Mouse (Mus musculus) midbrain, embryonic 11.5 days (tissue): ENCODE measurements around the gene Erich3. TPM values are rescaled to one million over a fixed set of nuclear protein-coding genes. Genes with fewer than 3 reads are reported as not detected.

Source experiments
- ATAC-seq: fragments of 200-750 bp; cut with Nextera tagmentation; 2 replicates; pipeline ENCODE4 v1.8.0; 2017; ENCODE audit warnings: moderate TSS enrichment, moderate library complexity; ENCODE audit not compliant: low FRiP score
- DNase-seq: peaks from one replicate; pipeline ENCODE4 v3.0.0; 2015; ENCODE audit warnings: low spot score; ENCODE audit errors: missing footprints
- H3K27ac ChIP-seq: fragments of 300-500 bp; sonication (generic); 2 replicates; pipeline ENCODE4 v1.5.1; 2014; ENCODE audit warnings: low read depth, low read length
- H3K27me3 ChIP-seq: fragments of 300-500 bp; sonication (generic); 2 replicates; pipeline ENCODE4 v1.6.1; 2014; ENCODE audit warnings: mild to moderate bottlenecking, low read length, moderate library complexity, mixed read lengths; ENCODE audit not compliant: control insufficient read depth, insufficient read depth
- H3K36me3 ChIP-seq: fragments of 300-500 bp; sonication (generic); 2 replicates; pipeline ENCODE4 v1.6.1; 2014; ENCODE audit warnings: mild to moderate bottlenecking, low read length, moderate library complexity, mixed read lengths; ENCODE audit not compliant: control insufficient read depth, insufficient read depth
- H3K4me1 ChIP-seq: fragments of 300-500 bp; sonication (generic); 2 replicates; pipeline ENCODE4 v1.6.1; 2014; ENCODE audit warnings: low read length; ENCODE audit not compliant: control insufficient read depth, insufficient read depth
- H3K4me2 ChIP-seq: fragments of 300-500 bp; sonication (generic); 2 replicates; pipeline ENCODE4 v1.6.1; 2014; ENCODE audit warnings: mild to moderate bottlenecking, moderate library complexity
- H3K4me3 ChIP-seq: fragments of 300-500 bp; sonication (generic); 2 replicates; pipeline ENCODE4 v1.5.1; 2014; ENCODE audit warnings: low read depth, low read length
- H3K9ac ChIP-seq: fragments of 300-500 bp; sonication (generic); 2 replicates; pipeline ENCODE4 v1.6.1; 2014; ENCODE audit warnings: low read length
- H3K9me3 ChIP-seq: fragments of 300-500 bp; sonication (generic); 2 replicates; pipeline ENCODE4 v1.6.1; 2016; ENCODE audit warnings: low read length; ENCODE audit not compliant: control insufficient read depth
- WGBS: fragments of 180-500 bp; shearing (Covaris S2); extraction: QIAGEN DNeasy Blood & Tissue Kit; methylation state at CpG from one replicate; pipeline ENCODE4 v1.1.7; 2014; 5-methylcytosine and 5-hydroxymethylcytosine counted together
- polyA plus RNA-seq: library from polyadenylated mRNA; unstranded; fragments of >200 nt; fragmentation: Nextera tagmentation; extraction: Ambion mirVana; gene quantifications from 2 replicates; pipeline ENCODE4 v1.2.1, GENCODE M21; 2014

Erich3 gene
- polyA plus RNA-seq, 1 experiment from 2014 or later, result 0.20 TPM

- Histone ChIP-seq H3K9ac (no peak overlapping the region), H3K4me1 (no peaks in the 10 kb centered on the region), H3K4me2 (no peak overlapping the region), H3K27ac (no peak overlapping the region), H3K9me3 (no peaks in the 10 kb centered on the region), H3K4me3 (no peak overlapping the region), H3K27me3 (no peaks in the 10 kb centered on the region), H3K36me3 (no peaks in the 10 kb centered on the region)
- ATAC-seq (no peak), DNase-seq (no peak)
- WGBS, result 94% methylated on average over 2 of the region's 2 CpGs
These were observed 108.0 kb downstream of the Erich3 start for GRCm38 (mm10) chr3:154771651-154772050.

- Histone ChIP-seq H3K4me2 (no peak overlapping the region), H3K36me3 (no peaks in the 10 kb centered on the region), H3K9ac (no peak overlapping the region), H3K4me1 (no peaks in the 10 kb centered on the region), H3K27ac (no peak overlapping the region), H3K27me3 (no peaks in the 10 kb centered on the region), H3K9me3 (no peaks in the 10 kb centered on the region), H3K4me3 (no peak overlapping the region)
- ATAC-seq (peak; percentile 59), DNase-seq (no peak)
- WGBS, result 77% methylated on average over 6 of the region's 6 CpGs
These were observed 115.4 kb downstream of the Erich3 start for GRCm38 (mm10) chr3:154778836-154779595.

GRCm38 (mm10) chr3:154786354-154786753 is 122.7 kb downstream of the Erich3 start:
- ATAC-seq, result no peak

DNA sequence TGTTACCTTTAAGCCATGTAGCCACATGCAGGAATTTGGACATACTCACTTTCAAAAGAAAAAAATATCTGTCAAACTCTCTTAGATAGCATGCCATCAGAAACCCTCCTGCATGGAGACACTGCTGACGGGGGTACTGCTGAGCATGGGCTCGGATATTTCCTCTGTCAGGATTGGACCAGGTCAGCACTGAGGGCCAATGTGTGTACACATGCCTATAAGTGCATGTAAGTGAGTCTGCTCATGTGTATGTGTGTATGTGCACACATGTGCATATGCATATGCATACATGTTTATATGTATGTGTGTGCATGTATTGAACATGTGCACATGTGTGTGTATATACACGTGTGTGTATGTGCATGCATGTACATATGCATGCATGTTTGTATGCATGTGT is 124.0 kb downstream of the Erich3 start:
- ATAC-seq, result no peak
- H3K4me1 ChIP-seq, result no peaks in the 10 kb centered on the region
- H3K27me3 ChIP-seq, result no peaks in the 10 kb centered on the region
- no peak for DNase-seq
- no peaks in the 10 kb centered on the region for H3K9me3 ChIP-seq
- no peak overlapping the region for H3K9ac ChIP-seq
- H3K4me3 ChIP-seq, result no peak overlapping the region
- 80% methylated on average over 3 of the region's 3 CpGs for WGBS
- H3K4me2 ChIP-seq, result no peak overlapping the region
- no peak overlapping the region for H3K27ac ChIP-seq
- no peaks in the 10 kb centered on the region for H3K36me3 ChIP-seq

More at GRCm38 (mm10) chr3:154786354-154786753, 122.7 kb downstream of the Erich3 start:
- Histone ChIP-seq H3K9me3 (no peaks in the 10 kb centered on the region), H3K36me3 (no peaks in the 10 kb centered on the region), H3K27me3 (no peaks in the 10 kb centered on the region), H3K27ac (no peak overlapping the region), H3K9ac (no peak overlapping the region), H3K4me1 (no peaks in the 10 kb centered on the region), H3K4me3 (no peak overlapping the region), H3K4me2 (no peak overlapping the region)
- 90% methylated on average over 9 of the region's 9 CpGs for WGBS
- DNase-seq, result no peak

DNA sequence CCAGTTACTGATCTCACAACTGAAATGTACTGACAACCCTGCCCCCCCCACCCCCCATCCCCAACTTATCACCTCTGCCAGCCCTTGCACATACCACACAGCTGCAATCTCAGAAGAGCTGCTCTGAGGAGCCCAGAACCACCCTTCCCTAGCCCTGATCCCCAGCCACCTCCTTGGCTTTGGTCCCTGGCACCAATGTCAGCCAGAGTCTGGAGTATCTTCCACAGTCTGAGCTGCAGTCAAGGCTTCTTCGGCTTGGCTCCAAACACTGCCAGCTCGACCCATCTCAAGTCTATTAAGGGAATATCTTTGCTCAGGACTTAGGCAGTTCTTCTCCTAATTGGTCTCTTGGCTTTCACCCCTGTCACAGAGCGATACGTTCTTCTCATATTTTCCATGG is 129.9 kb downstream of the Erich3 start:
- no peak for DNase-seq
- Histone ChIP-seq H3K27me3 (no peaks in the 10 kb centered on the region), H3K4me3 (no peak overlapping the region), H3K36me3 (no peaks in the 10 kb centered on the region), H3K4me1 (no peaks in the 10 kb centered on the region), H3K9ac (no peak overlapping the region), H3K4me2 (no peak overlapping the region), H3K27ac (no peak overlapping the region), H3K9me3 (no peaks in the 10 kb centered on the region)
- ATAC-seq, result no peak
- WGBS, result 89% methylated on average over 4 of the region's 4 CpGs

DNA sequence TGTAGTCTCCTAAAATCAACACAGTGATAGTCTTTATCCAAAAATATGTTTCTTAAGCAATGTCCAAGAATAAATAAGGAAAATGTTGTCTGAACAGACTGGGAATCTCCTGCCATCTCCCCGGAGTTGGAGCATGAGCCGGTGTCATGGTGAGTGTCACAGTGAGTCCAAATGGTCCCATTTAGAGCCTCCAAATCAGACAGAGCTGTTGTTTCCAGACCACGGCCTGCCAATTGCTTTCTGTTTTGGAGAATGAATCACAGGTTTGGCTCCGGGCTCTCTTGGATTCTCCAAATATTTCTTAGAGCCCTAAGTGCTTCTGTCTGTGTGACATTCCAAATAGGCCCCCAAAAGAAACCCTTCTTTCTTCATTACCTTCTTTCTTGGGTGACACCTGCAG is 135.1 kb downstream of the Erich3 start:
- Histone ChIP-seq H3K36me3 (no peaks in the 10 kb centered on the region), H3K9ac (no peak overlapping the region), H3K9me3 (no peaks in the 10 kb centered on the region), H3K4me3 (no peak overlapping the region), H3K27ac (no peak overlapping the region), H3K4me2 (no peak overlapping the region), H3K4me1 (no peaks in the 10 kb centered on the region), H3K27me3 (no peaks in the 10 kb centered on the region)
- 90% methylated on average over 4 of the region's 4 CpGs for WGBS
- no peak for DNase-seq
- no peak for ATAC-seq

- H3K9ac ChIP-seq, result no peak overlapping the region
- H3K27me3 ChIP-seq, result no peaks in the 10 kb centered on the region
- H3K9me3 ChIP-seq, result no peaks in the 10 kb centered on the region
- no peak for ATAC-seq
- no peak overlapping the region for H3K27ac ChIP-seq
- H3K4me2 ChIP-seq, result no peak overlapping the region
- no peaks in the 10 kb centered on the region for H3K4me1 ChIP-seq
- H3K36me3 ChIP-seq, result no peaks in the 10 kb centered on the region
- H3K4me3 ChIP-seq, result no peak overlapping the region
- WGBS, result 84% methylated on average over 8 of the region's 8 CpGs
- no peak for DNase-seq
These were observed 136.8 kb downstream of the Erich3 start for GRCm38 (mm10) chr3:154800454-154800853.

GRCm38 (mm10) chr3:154800888-154801429 is 137.3 kb downstream of the Erich3 start:
- Histone ChIP-seq H3K36me3 (no peaks in the 10 kb centered on the region), H3K27me3 (no peaks in the 10 kb centered on the region), H3K4me2 (no peak overlapping the region), H3K4me1 (no peaks in the 10 kb centered on the region), H3K9me3 (no peaks in the 10 kb centered on the region), H3K4me3 (no peak overlapping the region), H3K27ac (no peak overlapping the region), H3K9ac (no peak overlapping the region)
- 86% methylated on average over 8 of the region's 8 CpGs for WGBS
- no peak for DNase-seq
- no peak for ATAC-seq

GRCm38 (mm10) chr3:154806626-154807025 is 143.0 kb downstream of the Erich3 start:
- H3K4me3 ChIP-seq, result no peak overlapping the region
- 31% methylated on average over 7 of the region's 7 CpGs for WGBS
- peak; percentile 72 for ATAC-seq
- DNase-seq, result peak; percentile 83
- H3K9ac ChIP-seq, result peak overlapping the region; percentile 14; the same call in 1 of the 2 replicates
- peak overlapping the region; percentile 22; the same call in 1 of the 2 replicates for H3K27ac ChIP-seq
- H3K9me3 ChIP-seq, result no peaks in the 10 kb centered on the region
- peaks cover 6% of the 10 kb centered on the region; the same call in 1 of the 2 replicates for H3K4me1 ChIP-seq
- H3K4me2 ChIP-seq, result no peak overlapping the region
- no peaks in the 10 kb centered on the region for H3K36me3 ChIP-seq
- H3K27me3 ChIP-seq, result no peaks in the 10 kb centered on the region
